Mouse (Mus musculus): ENCODE data around the gene Pltp. TPM values are rescaled to one million over a fixed set of nuclear protein-coding genes. Genes with fewer than 3 reads are reported as not detected.
A peak's percentile ranks its signal among the peaks of the same experiment; 100 is the strongest.
"Not testable (repeated sequence)": the region's sequence is repeated elsewhere in the genome, so short reads cannot be mapped to it uniquely, and the experiment has no call there.

The Pltp gene
- total RNA-seq, 2 experiments from 2014 or later, result 35.9 to 37.5 TPM

DNA sequence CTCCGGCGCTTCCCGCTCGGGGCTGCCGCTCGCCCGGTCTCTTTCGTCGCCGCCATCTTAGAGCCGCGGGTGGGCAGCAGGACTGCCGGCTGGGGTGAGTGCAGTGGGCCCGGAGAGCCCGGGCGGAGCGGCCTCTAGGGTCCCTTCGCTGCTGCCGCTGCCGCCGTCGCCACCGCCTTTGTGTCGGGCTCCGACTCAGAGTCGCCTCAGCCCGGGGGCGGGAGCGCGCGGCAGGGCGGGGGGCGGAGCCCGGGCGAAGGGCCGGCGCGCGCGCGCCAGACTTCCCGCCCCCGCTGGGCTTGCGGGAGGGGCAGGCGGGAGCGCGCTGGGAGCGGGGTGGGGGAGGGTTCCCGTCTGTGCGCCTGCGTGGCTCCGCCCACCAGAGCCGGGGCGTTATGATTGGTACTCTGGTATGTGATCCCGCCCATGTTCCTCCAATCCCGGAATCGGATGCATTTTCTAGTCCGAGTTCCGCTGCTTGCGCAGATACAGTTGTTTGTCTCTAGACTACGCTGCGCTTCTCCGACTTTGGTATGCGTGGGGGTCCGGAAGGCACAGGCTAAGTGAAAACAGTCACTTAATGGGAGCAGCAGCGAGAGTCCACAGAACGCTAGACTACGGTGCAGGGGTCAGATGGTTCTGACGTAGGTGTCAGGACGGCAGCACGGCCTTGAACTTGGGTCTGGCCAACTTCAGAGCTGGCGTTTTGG, 22.2 kb upstream of the Pltp start:
- DNase-seq (ENCODE audit: low spot score), result peak; percentile 89
- intact Hi-C loops (cut with DNase I), result loop anchor here (2.0 kb wide), 2 partner anchors 17 to 29 kb away; no protein-coding TSS in a partner anchor

DNA sequence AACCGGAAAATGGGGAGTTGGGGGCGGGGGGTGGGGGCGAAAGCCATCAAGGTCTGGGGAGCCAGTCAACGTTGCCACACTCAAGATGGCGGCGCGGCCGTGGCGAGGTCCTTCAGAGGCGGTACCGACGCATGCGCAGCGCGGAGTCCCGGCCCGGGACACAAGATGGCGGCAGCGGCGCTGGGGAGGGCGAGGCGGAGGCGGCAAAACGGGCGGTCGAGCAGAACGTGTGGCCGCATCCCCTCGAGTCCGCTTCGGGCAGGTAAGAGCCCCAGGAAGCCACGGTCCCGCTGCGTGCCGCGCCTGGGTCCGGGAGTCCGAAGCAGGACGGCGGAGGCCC, 21.7 kb upstream of the Pltp start, which contains the start of gene Pcif1:
TSS of gene Pcif1 (plus strand) at position 77 of the 340 bp plus-strand sequence.
- peak; percentile 81 for DNase-seq (ENCODE audit: low spot score)
- intact Hi-C loops (cut with DNase I), result loop anchor here (2.0 kb wide), 1 partner anchor 16 kb away; no protein-coding TSS in a partner anchor

DNA sequence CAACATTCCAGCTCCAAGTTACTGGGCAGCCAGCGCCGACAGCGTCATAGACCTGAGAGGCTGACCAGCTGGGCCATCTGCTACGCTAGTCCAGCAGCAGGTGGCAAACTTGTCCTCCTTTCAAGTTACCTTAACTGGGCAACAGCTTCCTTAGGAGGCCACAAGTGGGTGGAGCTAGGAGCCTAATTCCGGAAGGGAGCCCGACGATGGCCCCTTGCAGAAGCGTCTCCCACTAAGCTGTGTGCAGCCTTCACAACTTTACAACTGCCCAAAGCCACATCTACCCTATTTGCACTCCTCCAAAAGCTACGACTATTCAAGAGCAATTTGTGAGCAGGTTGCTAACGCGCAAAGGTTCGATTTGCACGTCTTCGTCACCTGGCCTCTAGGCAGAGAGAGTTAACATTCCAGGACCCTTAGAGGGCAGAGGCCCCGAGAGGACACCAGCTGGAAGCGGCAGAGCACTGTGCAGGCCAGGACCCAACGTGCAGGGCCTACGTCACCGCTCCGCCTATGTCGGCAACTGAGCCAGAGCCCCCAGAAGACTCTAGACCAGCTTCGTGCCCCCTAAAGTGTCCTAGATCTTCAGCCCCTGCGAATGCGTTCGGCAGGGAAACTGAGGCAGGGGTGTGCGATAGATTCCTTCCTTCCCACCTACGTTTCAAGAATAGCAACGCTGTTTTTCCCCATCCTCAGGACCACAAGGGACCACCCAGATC, 21.2 kb upstream of the Pltp start:
- intact Hi-C loops (cut with DNase I), result loop anchor here (2.0 kb wide), 1 partner anchor 16 kb away; no protein-coding TSS in a partner anchor
- peak; percentile 42 for DNase-seq (ENCODE audit: low spot score)

DNA sequence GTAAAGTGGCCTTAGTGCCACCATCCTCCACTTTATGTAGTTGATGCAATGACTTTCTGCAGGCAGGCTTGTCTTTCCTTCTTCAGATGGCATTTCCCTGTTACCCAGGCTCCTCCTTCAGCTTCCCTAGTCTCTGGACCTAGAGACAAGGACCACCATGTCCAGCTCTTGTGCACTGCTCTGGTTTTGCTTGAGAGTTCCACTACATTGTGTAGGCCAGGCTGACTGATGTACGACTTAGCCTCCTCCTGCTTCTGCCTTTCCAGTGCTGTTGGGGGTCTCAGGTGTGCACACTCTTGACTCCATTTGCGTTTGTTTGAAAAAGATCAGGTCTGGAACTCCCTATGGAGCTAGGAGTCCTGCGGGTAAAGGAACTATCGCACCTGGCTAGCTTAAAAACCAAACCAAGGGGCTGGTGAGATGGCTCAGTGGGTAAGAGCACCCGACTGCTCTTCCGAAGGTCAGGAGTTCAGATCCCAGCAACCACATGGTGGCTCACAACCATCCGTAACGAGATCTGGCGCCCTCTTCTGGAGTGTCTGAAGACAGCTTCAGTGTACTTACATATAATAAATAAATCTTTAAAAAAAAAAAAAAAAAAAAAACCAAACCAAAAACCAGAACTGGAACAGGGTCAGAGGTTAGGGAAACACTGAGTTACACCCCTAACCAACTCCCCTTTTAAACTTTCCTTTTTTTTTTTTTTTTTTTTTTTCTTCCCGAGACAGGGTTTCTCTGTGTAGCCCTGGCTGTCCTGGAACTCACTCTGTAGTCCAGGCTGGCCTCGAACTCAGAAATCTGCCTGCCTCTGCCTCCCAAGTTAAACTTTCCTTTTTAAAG, 20.1 kb upstream of the Pltp start:
- intact Hi-C loops (cut with DNase I), result loop anchor here (2.0 kb wide), 2 partner anchors 15 to 45 kb away; partner anchors contain the start of genes Ctsa and Neurl2
- DNase-seq (ENCODE audit: low spot score), result not testable (repeated sequence)

DNA sequence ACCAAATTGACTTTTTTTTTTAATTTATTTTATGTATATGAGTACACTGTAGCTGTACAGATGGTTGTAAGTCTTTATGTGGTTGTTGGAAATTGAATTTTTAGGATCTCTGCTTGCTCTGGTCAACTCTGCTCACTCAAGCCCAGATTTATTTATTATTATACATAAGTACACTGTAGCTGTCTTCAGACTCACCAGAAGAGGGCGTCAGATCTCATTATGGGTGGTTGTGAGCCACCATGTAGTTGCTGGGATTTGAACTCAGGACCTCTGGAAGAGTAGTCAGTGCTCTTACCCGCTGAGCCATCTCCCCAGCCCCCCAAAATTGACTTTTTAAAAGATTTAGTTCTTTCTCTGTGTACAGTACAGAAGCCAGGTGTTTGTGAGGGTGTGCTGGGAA, 18.1 kb upstream of the Pltp start:
- intact Hi-C loops (cut with DNase I), result loop anchor here (2.0 kb wide), 1 partner anchor 43 kb away; the partner anchor contains the start of genes Ctsa and Neurl2
- DNase-seq (ENCODE audit: low spot score), result not testable (repeated sequence)

DNA sequence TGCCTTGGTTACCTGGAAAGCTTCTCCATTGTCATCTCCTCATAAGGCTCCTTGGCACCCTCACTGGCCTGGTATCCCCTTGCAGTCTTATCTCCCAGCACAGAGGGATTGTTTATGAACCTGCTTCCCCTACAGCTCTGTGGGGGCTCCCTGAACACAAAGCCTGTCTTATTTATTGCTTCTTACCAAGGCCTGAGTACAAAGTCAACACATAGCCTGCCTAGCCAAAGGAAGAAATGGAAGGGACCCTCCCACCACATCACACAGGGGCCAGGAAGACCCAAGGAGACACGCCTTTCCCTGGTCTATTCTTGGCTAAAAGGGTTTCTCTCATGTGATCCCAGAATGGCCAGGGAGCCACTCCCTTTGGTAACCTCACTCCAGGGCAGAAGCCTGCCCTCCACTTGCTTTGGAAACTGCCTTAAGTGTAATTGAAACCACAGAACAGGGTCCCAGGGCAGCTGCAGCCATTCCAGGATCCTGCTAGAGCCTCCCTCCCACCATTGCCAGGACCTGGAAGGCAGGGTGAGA, 16.8 kb upstream of the Pltp start:
- peak; percentile 59 for DNase-seq (ENCODE audit: low spot score)
- intact Hi-C loops (cut with DNase I), result no loop called here

DNA sequence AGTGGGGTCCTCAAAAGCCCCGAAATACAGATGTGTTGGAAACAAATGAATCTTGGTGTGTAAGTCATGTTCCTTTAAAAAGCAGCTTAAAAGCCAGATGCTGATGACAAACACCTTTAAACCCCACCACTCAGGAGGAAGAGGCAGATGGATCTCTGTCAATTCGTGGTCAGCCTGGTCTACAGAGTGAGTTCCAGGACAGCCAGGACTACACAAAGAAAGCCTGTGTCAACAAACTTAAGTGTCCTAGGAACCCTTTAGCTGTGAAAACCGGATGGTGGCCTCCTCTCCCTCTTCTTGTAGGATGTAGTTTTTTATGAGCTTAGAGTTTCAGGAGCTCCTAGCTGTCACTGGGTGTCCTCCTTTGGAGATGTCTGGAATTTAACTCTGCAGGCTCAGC, 16.1 kb upstream of the Pltp start:
- intact Hi-C loops (cut with DNase I), result no loop called here

DNA sequence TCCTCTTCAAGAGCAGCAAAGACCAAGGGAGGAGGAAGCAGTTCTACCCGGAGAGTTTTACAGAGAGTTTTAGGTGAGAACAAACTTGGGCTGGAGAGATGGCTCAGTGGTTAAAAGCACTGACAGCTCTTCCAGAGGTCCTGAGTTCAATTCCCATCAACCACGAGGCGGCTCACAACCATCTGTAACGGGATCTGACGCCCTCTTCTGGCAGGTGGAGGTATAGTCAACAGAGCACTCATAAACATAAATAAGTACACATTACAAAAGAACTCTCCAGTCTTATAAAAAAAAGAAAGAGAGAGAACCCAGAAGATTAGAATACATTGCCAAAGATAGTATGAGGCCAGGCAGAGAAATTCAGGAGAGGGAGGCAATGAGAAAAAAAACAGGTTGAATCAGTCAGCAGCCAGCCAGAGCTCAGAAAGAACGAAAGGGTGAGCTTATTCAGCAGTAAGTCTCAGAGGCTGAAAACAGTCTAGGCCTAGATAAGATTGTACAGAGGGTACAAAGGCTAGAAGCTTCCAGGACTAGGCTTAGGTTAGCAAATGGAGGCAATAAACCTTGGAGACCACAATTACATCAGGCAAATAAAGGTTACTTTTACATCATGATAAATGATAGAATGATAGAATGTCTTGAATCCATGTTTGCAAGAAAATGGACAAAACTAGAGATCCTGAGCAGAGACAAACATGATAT, 14.2 kb upstream of the Pltp start:
- no peak for DNase-seq (ENCODE audit: low spot score)
- intact Hi-C loops (cut with DNase I), result no loop called here

More for the DNA sequence above, 16.1 kb upstream of the Pltp start:
- DNase-seq (ENCODE audit: low spot score), result no peak

DNA sequence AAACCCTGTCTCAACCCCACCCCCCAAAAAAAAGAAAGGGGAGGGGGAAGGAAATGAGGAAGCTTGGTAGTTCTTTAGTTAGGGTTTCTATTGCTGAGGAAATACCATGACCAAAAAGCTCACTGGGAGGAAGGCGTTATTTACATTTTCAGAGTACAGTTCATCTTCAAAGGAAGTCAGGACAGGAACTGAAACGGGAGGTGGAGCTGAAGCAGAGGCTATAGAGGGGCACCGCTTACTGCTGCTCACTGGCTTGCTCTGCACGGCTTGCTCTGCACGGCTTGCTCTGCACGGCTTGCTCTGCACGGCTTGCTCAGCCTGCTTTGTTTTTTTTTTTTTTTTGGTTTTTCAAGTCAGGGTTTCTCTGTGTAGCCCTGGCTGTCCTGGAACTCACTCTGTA, 11.0 kb upstream of the Pltp start:
- no peak for DNase-seq (ENCODE audit: low spot score)
- intact Hi-C loops (cut with DNase I), result loop anchor here (2.0 kb wide), 1 partner anchor 14 kb away; no protein-coding TSS in a partner anchor

DNA sequence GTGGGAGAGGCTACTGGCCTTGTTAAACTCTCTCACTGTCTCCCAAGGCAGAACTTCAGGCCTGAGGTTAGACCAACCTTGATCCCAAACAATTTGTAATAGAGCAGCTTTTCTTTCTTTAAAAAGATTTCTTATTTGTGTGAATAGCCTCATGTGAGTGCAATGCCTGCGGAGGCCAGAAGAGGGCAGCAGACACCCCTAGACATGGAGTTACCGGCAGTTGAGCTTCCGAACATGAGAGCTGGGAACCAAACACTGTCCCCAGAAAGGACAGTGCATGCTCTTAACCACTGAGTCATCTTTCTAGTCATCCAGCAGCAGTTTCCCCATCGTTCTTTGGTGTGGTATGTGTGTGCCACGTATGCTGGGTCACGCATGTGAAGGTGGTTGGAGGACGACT, 10.1 kb upstream of the Pltp start:
- intact Hi-C loops (cut with DNase I), result no loop called here
- no peak for DNase-seq (ENCODE audit: low spot score)

DNA sequence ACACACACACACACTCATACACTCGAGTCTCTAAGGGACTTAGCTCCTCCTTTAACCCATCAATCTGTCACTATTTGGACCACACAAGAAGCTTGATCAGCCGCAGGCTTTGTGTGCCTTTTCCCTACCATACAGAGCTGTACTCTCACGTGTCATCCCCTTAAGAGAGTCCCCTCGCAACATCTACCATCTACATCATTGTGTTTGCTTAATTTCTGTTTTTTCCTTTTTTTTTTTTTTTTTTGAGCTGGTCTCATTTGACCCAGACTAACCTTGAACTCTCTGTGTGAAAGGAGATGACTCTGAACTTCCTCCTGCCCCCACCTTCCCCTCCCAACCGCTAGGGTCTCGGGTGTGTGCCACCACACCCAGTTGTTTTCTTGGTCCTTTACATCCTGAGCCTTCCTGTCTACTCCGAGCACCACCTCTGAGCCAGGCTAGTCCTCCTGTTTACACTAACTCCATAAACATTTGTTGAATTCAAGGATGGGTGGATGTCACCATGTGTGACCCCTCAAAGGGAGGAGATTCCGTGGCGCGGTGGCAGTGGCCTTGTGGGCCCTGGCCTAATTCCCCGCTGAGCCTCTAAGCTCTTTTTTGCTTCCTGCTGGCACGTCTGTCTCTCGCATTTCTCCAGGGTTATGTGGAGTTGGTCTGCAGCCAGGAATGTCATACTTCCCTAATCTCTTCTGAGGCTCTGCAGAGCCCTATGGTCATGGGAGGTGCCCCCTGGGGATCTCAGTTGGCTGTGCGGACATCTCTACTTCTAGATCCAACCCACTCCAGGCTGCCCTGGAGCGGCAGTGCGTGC, 9.4 kb upstream of the Pltp start:
- intact Hi-C loops (cut with DNase I), result no loop called here
- peak; percentile 78 for DNase-seq (ENCODE audit: low spot score)

DNA sequence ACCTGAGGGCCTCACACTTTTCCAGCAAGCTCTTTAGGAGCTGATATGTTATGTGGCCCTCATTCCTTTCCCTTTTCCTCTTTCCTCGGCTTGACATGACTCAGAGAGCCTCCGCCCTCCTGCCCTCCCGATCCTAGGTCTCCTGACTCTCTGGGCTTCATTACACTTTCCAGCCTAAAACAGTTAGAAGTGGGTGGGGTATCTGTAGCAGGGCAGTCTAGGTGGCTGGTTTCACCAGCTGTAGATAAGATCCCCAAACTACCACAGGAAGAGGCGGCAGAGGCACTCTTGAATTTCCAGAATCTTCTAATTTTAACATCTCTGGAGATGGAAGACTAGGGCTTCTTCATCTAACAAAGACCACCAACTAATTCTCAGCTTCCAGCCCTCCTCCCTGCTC, 7.1 kb upstream of the Pltp start:
- intact Hi-C loops (cut with DNase I), result no loop called here

DNA sequence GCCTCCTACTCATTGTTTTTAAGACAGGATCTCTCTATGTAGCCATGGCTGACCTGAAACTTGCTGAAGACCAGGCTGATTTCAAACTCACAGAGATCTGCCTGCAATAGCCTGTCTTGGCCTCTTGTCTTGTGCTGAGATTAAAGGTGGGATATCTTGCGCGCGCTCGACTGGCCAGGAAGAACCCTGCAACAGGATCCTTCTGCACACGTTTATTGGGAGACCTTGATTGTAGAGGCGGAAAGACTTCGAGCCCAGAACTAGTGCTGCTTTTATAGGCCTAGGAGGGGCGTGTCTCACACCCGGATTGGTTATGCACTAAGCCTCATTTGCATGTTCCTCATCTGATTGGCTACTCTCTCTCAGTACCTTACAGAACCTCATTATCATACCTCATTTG, 5.9 kb upstream of the Pltp start:
- intact Hi-C loops (cut with DNase I), result loop anchor here (2.0 kb wide), 1 partner anchor 15 kb away; the partner anchor contains the start of gene Pcif1
- not testable (repeated sequence) for DNase-seq (ENCODE audit: low spot score)

More for the DNA sequence above, 7.1 kb upstream of the Pltp start:
- no peak for DNase-seq (ENCODE audit: low spot score)

DNA sequence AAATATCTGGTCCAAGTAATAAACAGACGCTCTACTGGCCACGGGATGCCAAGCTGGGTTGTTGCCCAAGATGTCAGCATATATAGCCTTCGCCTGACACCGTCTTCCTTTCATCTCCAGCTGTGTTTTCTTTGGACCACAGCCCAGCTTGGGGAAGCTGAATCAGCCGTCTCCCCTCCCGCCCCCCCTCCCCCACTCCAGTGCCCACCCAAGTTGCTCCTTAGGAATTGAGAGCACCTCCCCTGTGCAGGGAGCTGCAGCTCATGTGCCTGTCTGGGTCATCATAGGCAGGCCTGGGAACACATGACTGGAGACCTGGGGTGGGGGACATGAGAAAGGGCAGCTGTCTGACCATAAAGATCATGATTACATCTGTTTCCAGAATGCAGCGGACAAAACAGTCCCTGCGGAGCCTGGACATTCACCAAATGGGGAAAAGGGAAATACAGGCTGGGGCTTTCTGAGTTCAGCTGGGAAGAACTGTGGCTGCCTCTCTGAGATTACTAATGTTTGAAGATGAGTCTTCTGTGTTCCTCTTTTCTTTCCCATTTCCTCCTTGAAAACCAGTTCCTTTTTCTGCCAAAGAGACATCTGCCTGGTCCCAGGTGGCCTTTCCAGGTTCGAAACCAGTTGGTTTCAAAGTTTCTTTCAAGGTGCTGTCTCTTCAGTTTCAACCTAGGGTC, 4.8 kb upstream of the Pltp start:
- DNase-seq (ENCODE audit: low spot score), result peak; percentile 37
- intact Hi-C loops (cut with DNase I), result loop anchor here (2.0 kb wide), 1 partner anchor 16 kb away; the partner anchor contains the start of gene Pcif1

DNA sequence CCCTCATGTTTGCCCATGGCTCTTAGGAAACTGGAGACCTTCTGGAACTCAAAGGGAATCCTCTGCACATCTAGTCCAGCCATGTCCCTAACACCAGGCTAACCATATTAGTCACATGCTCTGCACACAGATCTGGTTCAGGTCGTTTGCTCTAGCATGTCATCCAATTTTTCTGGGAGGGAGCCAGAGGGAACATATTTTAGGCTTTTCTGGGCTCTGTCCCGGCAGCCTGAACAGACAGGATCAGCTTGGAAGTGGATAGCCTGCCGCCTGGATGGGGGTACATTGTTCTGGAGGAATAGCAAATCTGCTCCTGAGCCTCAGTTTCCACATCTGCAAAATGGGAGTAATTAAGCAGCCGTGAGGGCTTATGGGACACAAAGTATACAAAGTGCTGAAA, 3.6 kb upstream of the Pltp start:
- DNase-seq (ENCODE audit: low spot score), result no peak
- intact Hi-C loops (cut with DNase I), result no loop called here

DNA sequence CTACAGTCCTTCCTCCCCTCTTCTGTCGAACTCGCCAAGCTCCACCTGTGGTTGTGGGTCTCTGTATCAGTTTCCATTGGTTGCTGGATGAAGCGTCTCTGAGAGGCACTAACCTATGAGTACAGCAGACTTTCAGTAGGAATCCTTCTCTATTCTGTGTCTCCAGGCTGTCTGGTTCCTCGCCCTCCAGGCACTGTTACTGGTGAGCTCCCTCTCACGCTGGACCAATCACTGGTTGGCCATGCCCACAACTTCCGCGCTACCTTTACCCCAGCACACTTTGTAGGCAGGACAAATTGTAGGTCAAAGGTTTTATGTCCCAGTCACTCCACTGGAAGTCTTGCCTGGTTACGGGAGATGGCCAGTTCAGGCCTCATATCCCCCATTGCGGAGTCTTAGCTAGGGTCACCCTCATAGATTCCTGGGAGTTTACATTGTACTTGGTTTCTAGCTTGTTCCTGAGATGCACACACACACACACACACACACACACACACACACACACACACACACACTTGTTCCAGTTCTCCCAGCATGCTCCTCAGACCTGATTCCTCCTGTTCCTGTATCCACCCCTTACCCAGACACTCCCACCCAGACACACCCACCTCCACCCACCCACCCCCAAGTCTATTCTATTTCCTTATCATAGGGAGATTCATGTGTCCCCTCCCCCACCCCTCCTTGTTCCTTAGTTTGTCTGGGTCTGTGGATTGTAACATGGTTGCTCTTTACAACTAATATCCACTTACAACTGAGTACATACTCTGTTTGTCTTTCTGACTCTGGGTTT, 2.3 kb upstream of the Pltp start:
- intact Hi-C loops (cut with DNase I), result no loop called here
- DNase-seq (ENCODE audit: low spot score), result no peak

DNA sequence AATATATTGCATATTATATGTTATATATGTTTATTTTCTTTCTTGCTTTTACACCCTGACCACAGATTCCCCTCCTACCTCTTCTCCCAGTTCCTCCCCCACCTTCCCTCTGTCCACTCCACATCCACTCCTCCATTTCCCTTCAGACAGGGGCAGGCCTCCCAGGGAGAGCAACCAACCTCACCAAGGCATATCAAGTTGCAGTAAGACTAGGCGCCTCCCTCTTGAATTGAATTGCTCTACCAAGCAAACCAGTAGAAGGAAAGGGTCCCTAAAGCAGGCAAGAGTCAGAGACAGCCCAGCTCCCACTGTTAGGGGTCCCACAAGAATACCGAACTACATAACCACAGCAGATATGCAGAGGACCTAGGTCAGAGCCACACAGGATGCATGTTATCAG, 1.6 kb upstream of the Pltp start:
- no peak for DNase-seq (ENCODE audit: low spot score)
- intact Hi-C loops (cut with DNase I), result no loop called here

Measured in heart, postnatal 25 days (tissue).